Comparison of ENCODE assay signal across 8 mouse cellular contexts in the genomic region with DNA sequence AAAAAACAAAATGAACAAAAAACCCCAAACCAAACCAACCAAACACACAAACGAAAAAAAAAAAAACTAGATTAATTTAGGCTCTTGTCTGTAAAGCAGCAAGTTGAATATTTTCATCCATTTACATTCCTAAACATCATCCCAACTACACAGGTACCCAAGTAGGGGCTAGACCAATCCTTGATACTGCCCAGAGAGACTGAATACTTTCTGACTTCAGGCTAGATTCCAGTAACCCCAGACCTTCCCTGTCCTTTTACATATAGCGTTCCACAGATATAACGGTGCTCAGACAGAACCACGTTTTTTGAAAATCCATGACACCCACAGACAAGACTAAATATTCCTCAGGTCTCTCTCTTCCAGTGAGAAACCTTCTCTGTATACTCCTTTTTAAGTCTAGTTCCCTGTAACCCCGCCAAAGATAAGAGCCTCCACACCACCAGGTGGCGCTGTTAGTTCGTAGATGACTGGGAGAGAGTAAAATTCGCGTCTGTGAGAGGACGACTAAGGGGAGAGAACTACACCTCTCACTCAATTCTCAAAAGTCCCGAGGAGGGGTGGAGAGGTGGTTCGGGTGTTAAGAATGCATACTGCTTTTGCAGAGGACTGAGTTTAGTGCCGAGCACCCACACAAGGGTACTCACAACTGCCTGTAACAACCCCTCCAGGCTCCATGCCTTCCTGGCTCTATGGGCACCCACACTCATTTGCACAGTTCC. TPM values are rescaled to one million over a fixed set of nuclear protein-coding genes. Genes with fewer than 3 reads are reported as not detected.
DNase-seq lines count a peak whose midpoint lies in the region; ATAC-seq and TF ChIP-seq lines count a peak whose summit lies in the region.

No protein-coding gene starts in this region.

- H3K9ac ChIP-seq in heart, adult 2 months (ENCODE audit: low read depth, low read length) = peak overlapping the region; percentile 35
- H3K9ac ChIP-seq in limb, embryonic 11.5 days (ENCODE audit: low read length) = peak overlapping the region; percentile 50; the same call in 1 of the 2 replicates
- H3K9ac ChIP-seq in midbrain, embryonic 13.5 days (replicated peaks) = peak overlapping the region; percentile 40

- TF ChIP-seq POLR2A in heart, adult 2 months (IDR thresholded peaks at IDR 0.05; ENCODE audit: insufficient read depth, low read depth, low read length) = peak; percentile 60; the same call in 1 of the 2 replicates
- no peak for TF ChIP-seq POLR2A in kidney, adult 2 months (IDR thresholded peaks at IDR 0.05; ENCODE audit: low read depth, low read length)
- no peak for TF ChIP-seq POLR2A in small intestine, adult 2 months (IDR thresholded peaks at IDR 0.05; ENCODE audit: low read depth, low read length)

- no peaks in the 10 kb centered on the region for H3K9me3 ChIP-seq in embryonic facial prominence, embryonic 10.5 days
- H3K9me3 ChIP-seq in limb, embryonic 11.5 days (ENCODE audit: control insufficient read depth, low read length) = no peaks in the 10 kb centered on the region
- no peaks in the 10 kb centered on the region for H3K9me3 ChIP-seq in midbrain, embryonic 13.5 days

- peak overlapping the region; percentile 59 for H3K4me3 ChIP-seq in embryonic facial prominence, embryonic 10.5 days
- peak overlapping the region; percentile 63 for H3K4me3 ChIP-seq in heart, adult 2 months
- peak overlapping the region; percentile 89 for H3K4me3 ChIP-seq in kidney, adult 2 months (ENCODE audit: insufficient read depth, low read depth, low read length)
- H3K4me3 ChIP-seq in limb, embryonic 11.5 days (ENCODE audit: low read depth, low read length) = peak overlapping the region; percentile 26
- H3K4me3 ChIP-seq in midbrain, embryonic 13.5 days (replicated peaks) = peak overlapping the region; percentile 38
- H3K4me3 ChIP-seq in small intestine, adult 2 months (ENCODE audit: low read depth, low read length) = peak overlapping the region; percentile 65

- no peaks in the 10 kb centered on the region for H3K27me3 ChIP-seq in embryonic facial prominence, embryonic 10.5 days (replicated peaks; ENCODE audit: low read depth, poor library complexity, severe bottlenecking)
- no peaks in the 10 kb centered on the region for H3K27me3 ChIP-seq in heart, adult 2 months (ENCODE audit: control insufficient read depth, insufficient read depth, low read length)
- H3K27me3 ChIP-seq in kidney, adult 2 months (replicated peaks; ENCODE audit: control insufficient read depth, insufficient read depth, low read length) = no peaks in the 10 kb centered on the region
- H3K27me3 ChIP-seq in limb, embryonic 11.5 days (ENCODE audit: control insufficient read depth, insufficient read depth, low read length) = no peaks in the 10 kb centered on the region
- no peaks in the 10 kb centered on the region for H3K27me3 ChIP-seq in midbrain, embryonic 13.5 days
- no peaks in the 10 kb centered on the region for H3K27me3 ChIP-seq in small intestine, adult 2 months (ENCODE audit: control insufficient read depth, insufficient read depth, low read length)

- H3K4me2 ChIP-seq in limb, embryonic 11.5 days (ENCODE audit: low read depth, severe bottlenecking) = peak overlapping the region; percentile 33
- H3K4me2 ChIP-seq in midbrain, embryonic 13.5 days (replicated peaks) = peak overlapping the region; percentile 51

- peak; percentile 91 for TF ChIP-seq CTCF in heart, adult 2 months (IDR thresholded peaks at IDR 0.05)
- TF ChIP-seq CTCF in kidney, adult 2 months (conservative IDR thresholded peaks at IDR 0.05; ENCODE audit: insufficient read depth, insufficient read length, low read depth, low read length) = peak; percentile 74
- peak; percentile 75; the same call in 1 of the 2 replicates for TF ChIP-seq CTCF in small intestine, adult 2 months (IDR thresholded peaks at IDR 0.05; ENCODE audit: extremely low read depth, insufficient read length, insufficient replicate concordance, low read depth, low read length)

- no peaks in the 10 kb centered on the region for H3K4me1 ChIP-seq in embryonic facial prominence, embryonic 10.5 days
- H3K4me1 ChIP-seq in heart, adult 2 months (ENCODE audit: control insufficient read depth, insufficient read depth, low read length) = no peaks in the 10 kb centered on the region
- no peaks in the 10 kb centered on the region for H3K4me1 ChIP-seq in kidney, adult 2 months (ENCODE audit: control insufficient read depth, insufficient read depth, low read length)
- no peaks in the 10 kb centered on the region for H3K4me1 ChIP-seq in limb, embryonic 11.5 days (ENCODE audit: control insufficient read depth, insufficient read depth, low read length)
- H3K4me1 ChIP-seq in midbrain, embryonic 13.5 days (replicated peaks) = no peaks in the 10 kb centered on the region
- H3K4me1 ChIP-seq in small intestine, adult 2 months (ENCODE audit: control insufficient read depth, insufficient read depth, insufficient read length, low read length) = peaks cover 8% of the 10 kb centered on the region; the same call in 1 of the 2 replicates

- intact Hi-C loops in heart, adult 2 months (cut with DNase I) = no loop called here

- no peaks in the 10 kb centered on the region for H3K36me3 ChIP-seq in embryonic facial prominence, embryonic 10.5 days (replicated peaks)
- no peaks in the 10 kb centered on the region for H3K36me3 ChIP-seq in heart, adult 2 months (ENCODE audit: control insufficient read depth, insufficient read depth, low read length)
- no peaks in the 10 kb centered on the region for H3K36me3 ChIP-seq in kidney, adult 2 months (ENCODE audit: control insufficient read depth, insufficient read depth, low read length)
- no peaks in the 10 kb centered on the region for H3K36me3 ChIP-seq in limb, embryonic 11.5 days (ENCODE audit: control insufficient read depth, insufficient read depth, low read length)
- H3K36me3 ChIP-seq in midbrain, embryonic 13.5 days = no peaks in the 10 kb centered on the region
- H3K36me3 ChIP-seq in small intestine, adult 2 months (ENCODE audit: control insufficient read depth, insufficient read depth, low read length) = no peaks in the 10 kb centered on the region

- WGBS in embryonic facial prominence, embryonic 10.5 days = 12% methylated on average over 13 of the region's 13 CpGs
- WGBS in heart, adult 2 months = 11% methylated on average over 13 of the region's 13 CpGs
- WGBS in kidney, adult 2 months = 12% methylated on average over 13 of the region's 13 CpGs
- WGBS in limb, embryonic 11.5 days = 12% methylated on average over 13 of the region's 13 CpGs
- WGBS in midbrain, embryonic 13.5 days = 11% methylated on average over 13 of the region's 13 CpGs
- 13% methylated on average over 13 of the region's 13 CpGs for WGBS in small intestine, adult 2 months

- TF ChIP-seq EP300 in heart, adult 2 months (IDR thresholded peaks at IDR 0.05; ENCODE audit: insufficient read depth, low read depth, low read length) = no peak

- peak; percentile 95 for DNase-seq in adrenal gland, postnatal 14 days
- peak; percentile 90 for DNase-seq in embryonic facial prominence, embryonic 10.5 days (ENCODE audit: low spot score)
- peak; percentile 85 to 91 for DNase-seq in heart, adult 2 months
- peak; percentile 92 for DNase-seq in kidney, adult 2 months
- peak; percentile 95 for DNase-seq in limb, embryonic 11.5 days (ENCODE audit: low spot score)

- peak; percentile 84 for ATAC-seq in limb, embryonic 11.5 days (ENCODE audit: insufficient number of reproducible peaks, low FRiP score, low TSS enrichment, low read depth)
- ATAC-seq in midbrain, embryonic 13.5 days = peak; percentile 79
- ATAC-seq in erythroid progenitor cell, adult 5-6 weeks (replicated peaks; ENCODE audit: low FRiP score, poor library complexity, severe bottlenecking) = no peak

- H3K27ac ChIP-seq in embryonic facial prominence, embryonic 10.5 days (replicated peaks) = peak overlapping the region; percentile 79
- peak overlapping the region; percentile 65 for H3K27ac ChIP-seq in heart, adult 2 months
- peak overlapping the region; percentile 75 for H3K27ac ChIP-seq in kidney, adult 2 months (ENCODE audit: insufficient read depth, low read depth, low read length)
- no peak overlapping the region for H3K27ac ChIP-seq in limb, embryonic 11.5 days (replicated peaks; ENCODE audit: low read depth, low read length)
- H3K27ac ChIP-seq in midbrain, embryonic 13.5 days = no peak overlapping the region
- H3K27ac ChIP-seq in small intestine, adult 2 months (ENCODE audit: insufficient read depth, low read depth, low read length) = peak overlapping the region; percentile 44; the same call in 1 of the 2 replicates

- H3K79me2 ChIP-seq in heart, adult 2 months (replicated peaks; ENCODE audit: control insufficient read depth, insufficient read depth, low read length) = no peaks in the 10 kb centered on the region

RNA-seq across cellular contexts. Expression of gene Cyp2s1, which starts 31.2 kb away (rescaled TPM):
- total RNA-seq in adrenal gland, postnatal 14 days (2021) = 2.9 and 3.3 TPM in 2 replicates
- 2.5 and 2.9 TPM in 2 replicates for polyA plus RNA-seq in embryonic facial prominence, embryonic 10.5 days (2016; fragmentation: Nextera tagmentation; extraction: Ambion mirVana)
- 1 to 10 TPM; 5.7 to 5.9 TPM for total RNA-seq in heart, adult 2 months (2021)
- 5.4 and 10.1 TPM in 2 replicates for polyA plus RNA-seq in heart, adult 2 months (2012; rRNA removed)
- 22.1 and 26.2 TPM in 2 replicates for polyA plus RNA-seq in kidney, adult 2 months (2012; rRNA removed)
- 1.6 and 1.9 TPM in 2 replicates for polyA plus RNA-seq in limb, embryonic 11.5 days (2014; fragmentation: Nextera tagmentation; extraction: Ambion mirVana)
- 0.84 and 1.0 TPM in 2 replicates for polyA plus RNA-seq in midbrain, embryonic 13.5 days (2015; fragmentation: Nextera tagmentation; extraction: Ambion mirVana)
- 65.6 and 74.2 TPM in 2 replicates for polyA plus RNA-seq in small intestine, adult 2 months (2012; rRNA removed)
- total RNA-seq in erythroid progenitor cell, adult 5-6 weeks (2015; ENCODE audit: low replicate concordance) = not detected in 2 replicates
- total RNA-seq in erythroid progenitor cell, adult 5-6 weeks (2017; ENCODE audit: low replicate concordance) = not detected in 2 replicates

RNA-seq across cellular contexts. Expression of gene Cyp2b10, which starts 49.5 kb away (rescaled TPM):
- 13.5 and 55.9 TPM in 2 replicates for total RNA-seq in adrenal gland, postnatal 14 days (2021)
- polyA plus RNA-seq in embryonic facial prominence, embryonic 10.5 days (2016; fragmentation: Nextera tagmentation; extraction: Ambion mirVana) = 0.10 TPM in 1 of 2 replicates, not detected in the other
- total RNA-seq in heart, adult 2 months (2021) = 1 to 10 TPM; 1.3 to 3.1 TPM
- polyA plus RNA-seq in heart, adult 2 months (2012; rRNA removed) = 0.29 and 1.8 TPM in 2 replicates
- not detected in 2 replicates for polyA plus RNA-seq in kidney, adult 2 months (2012; rRNA removed)
- polyA plus RNA-seq in limb, embryonic 11.5 days (2014; fragmentation: Nextera tagmentation; extraction: Ambion mirVana) = not detected in 2 replicates
- not detected in 2 replicates for polyA plus RNA-seq in midbrain, embryonic 13.5 days (2015; fragmentation: Nextera tagmentation; extraction: Ambion mirVana)
- polyA plus RNA-seq in small intestine, adult 2 months (2012; rRNA removed) = 40.2 and 48.9 TPM in 2 replicates
- not detected in 2 replicates for total RNA-seq in erythroid progenitor cell, adult 5-6 weeks (2015; ENCODE audit: low replicate concordance)
- total RNA-seq in erythroid progenitor cell, adult 5-6 weeks (2017; ENCODE audit: low replicate concordance) = not detected in 2 replicates

RNA-seq across cellular contexts. Expression of gene Axl, which starts 59.4 kb away (rescaled TPM):
- 44.8 and 57.9 TPM in 2 replicates for total RNA-seq in adrenal gland, postnatal 14 days (2021)
- polyA plus RNA-seq in embryonic facial prominence, embryonic 10.5 days (2016; fragmentation: Nextera tagmentation; extraction: Ambion mirVana) = 22.1 and 29.7 TPM in 2 replicates
- total RNA-seq in heart, adult 2 months (2021) = 10 to 100 TPM; 75.0 to 82.4 TPM
- 51.8 and 73.7 TPM in 2 replicates for polyA plus RNA-seq in heart, adult 2 months (2012; rRNA removed)
- polyA plus RNA-seq in kidney, adult 2 months (2012; rRNA removed) = 31.0 and 36.1 TPM in 2 replicates
- polyA plus RNA-seq in limb, embryonic 11.5 days (2014; fragmentation: Nextera tagmentation; extraction: Ambion mirVana) = 32.1 and 32.5 TPM in 2 replicates
- 17.5 and 18.9 TPM in 2 replicates for polyA plus RNA-seq in midbrain, embryonic 13.5 days (2015; fragmentation: Nextera tagmentation; extraction: Ambion mirVana)
- 13.2 and 14.4 TPM in 2 replicates for polyA plus RNA-seq in small intestine, adult 2 months (2012; rRNA removed)
- total RNA-seq in erythroid progenitor cell, adult 5-6 weeks (2015; ENCODE audit: low replicate concordance) = 51.9 and 61.6 TPM in 2 replicates
- 27.2 and 58.7 TPM in 2 replicates for total RNA-seq in erythroid progenitor cell, adult 5-6 weeks (2017; ENCODE audit: low replicate concordance)

Comparison
In these comparisons a context has a peak if more than half of its experiments do, and no peak if none do; other contexts are left out.
1. H3K27ac ChIP-seq: peak in embryonic facial prominence, embryonic 10.5 days (single experiment), heart, adult 2 months (single experiment), kidney, adult 2 months (single experiment) and small intestine, adult 2 months (single experiment); none in limb, embryonic 11.5 days (single experiment) and midbrain, embryonic 13.5 days (single experiment).
2. H3K4me3 ChIP-seq: peak in every context shown above with its lines; median percentile 89 in kidney, adult 2 months; 65 in small intestine, adult 2 months; 63 in heart, adult 2 months; 59 in embryonic facial prominence, embryonic 10.5 days; 38 in midbrain, embryonic 13.5 days; 26 in limb, embryonic 11.5 days.
3. RNA of gene Cyp2b10, which starts 49.5 kb away (polyA plus RNA-seq): 40.2 to 48.9 TPM in small intestine, adult 2 months; 0.29 to 1.8 TPM in heart, adult 2 months, not detected in kidney, adult 2 months, 0.10 TPM in embryonic facial prominence, embryonic 10.5 days, not detected in limb, embryonic 11.5 days and not detected in midbrain, embryonic 13.5 days; every median in the first group is over 10 times any median in the second.
4. Peak in every context shown above with its lines, with median percentiles within 50 percentile points of each other: DNase-seq, H3K9ac ChIP-seq and CTCF ChIP-seq.